Comparison of ENCODE assay signal across 38 mouse cellular contexts in genomic region chr8:94092848-94093247, GRCm38 (mm10). TPM values are rescaled to one million over a fixed set of nuclear protein-coding genes. Genes with fewer than 3 reads are reported as not detected.
"Had no signal": no experiment of that assay in that cellular context is flagged by ENCODE, and none has a peak within 500 bp of the region (broad histone marks: within the 10 kb centered on the region; RNA-seq: fewer than 3 reads in every experiment).

No protein-coding gene starts in this region.

- H3K27me3 ChIP-seq: embryonic facial prominence, embryonic 12.5 days; embryonic facial prominence, embryonic 13.5 days; embryonic facial prominence, embryonic 15.5 days; forebrain, embryonic 12.5 days; forebrain, embryonic 13.5 days; forebrain, embryonic 15.5 days had no signal

- DNase-seq: cerebellum, adult 8-10 months; cerebellum, adult 9-10 months; cerebellum, adult 9-11 months; cerebellum, postnatal 10 days; cerebellum, postnatal 14 days; cerebellum, postnatal 25 days; cerebellum, postnatal 36 days; embryo, embryonic 11 days; forebrain, postnatal 0 days; gastrocnemius, adult 2 months; gastrocnemius, postnatal 10 days; gastrocnemius, postnatal 14 days; gastrocnemius, postnatal 25 days; gastrocnemius, postnatal 36 days; heart, adult 11 months; heart, adult 18-20 months had no signal

- H3K4me3 ChIP-seq: embryonic facial prominence, embryonic 10.5 days; embryonic facial prominence, embryonic 12.5 days; embryonic facial prominence, embryonic 13.5 days; embryonic facial prominence, embryonic 15.5 days; erythroblast, embryonic 14.5 days; forebrain, embryonic 12.5 days; forebrain, embryonic 13.5 days; forebrain, embryonic 15.5 days; gastrocnemius, adult 2 months; heart, embryonic 10.5 days had no signal

- H3K4me1 ChIP-seq: embryonic facial prominence, embryonic 12.5 days had no signal

- H3K27ac ChIP-seq: embryonic facial prominence, embryonic 10.5 days; embryonic facial prominence, embryonic 12.5 days; embryonic facial prominence, embryonic 13.5 days; embryonic facial prominence, embryonic 15.5 days; forebrain, embryonic 12.5 days; forebrain, embryonic 13.5 days; forebrain, embryonic 15.5 days; gastrocnemius, adult 2 months; heart, embryonic 10.5 days had no signal

- H3K9me3 ChIP-seq: embryonic facial prominence, embryonic 10.5 days; embryonic facial prominence, embryonic 12.5 days; embryonic facial prominence, embryonic 13.5 days; embryonic facial prominence, embryonic 15.5 days; forebrain, embryonic 12.5 days; forebrain, embryonic 13.5 days; forebrain, embryonic 15.5 days; heart, embryonic 10.5 days had no signal

- H3K36me3 ChIP-seq: embryonic facial prominence, embryonic 12.5 days; embryonic facial prominence, embryonic 15.5 days; forebrain, embryonic 15.5 days; heart, embryonic 10.5 days had no signal

- H3K9ac ChIP-seq: embryonic facial prominence, embryonic 12.5 days; embryonic facial prominence, embryonic 13.5 days; embryonic facial prominence, embryonic 15.5 days; forebrain, embryonic 12.5 days; forebrain, embryonic 13.5 days; forebrain, embryonic 15.5 days; forebrain, postnatal 0 days had no signal

- H3K4me2 ChIP-seq: embryonic facial prominence, embryonic 12.5 days; embryonic facial prominence, embryonic 13.5 days; embryonic facial prominence, embryonic 15.5 days; forebrain, embryonic 12.5 days; forebrain, embryonic 13.5 days; forebrain, embryonic 15.5 days had no signal

- ATAC-seq: forebrain, embryonic 13.5 days; forebrain, embryonic 14.5 days; forebrain, embryonic 15.5 days; forebrain, embryonic 16.5 days; forebrain, postnatal 0 days had no signal

RNA-seq across cellular contexts. Expression of gene Mt4, which starts 44.1 kb away (rescaled TPM):
- total RNA-seq: common myeloid progenitor, adult 5-6 weeks; forebrain, postnatal 0 days; gastrocnemius, adult 18-20 months; gastrocnemius, adult 2 months; gastrocnemius, adult 8-10 months; gastrocnemius, postnatal 10 days; gastrocnemius, postnatal 14 days; gastrocnemius, postnatal 25 days; gastrocnemius, postnatal 36 days; gastrocnemius, postnatal 4 days; granulocyte monocyte progenitor cell, adult 5-6 weeks; heart, adult 18-20 months; heart, adult 8-10 months had no signal
- polyA plus RNA-seq: cortical plate, adult 2 months; embryonic facial prominence, embryonic 10.5 days; embryonic facial prominence, embryonic 11.5 days; embryonic facial prominence, embryonic 12.5 days; embryonic facial prominence, embryonic 13.5 days; erythroblast, embryonic 14.5 days; forebrain, embryonic 11.5 days; forebrain, embryonic 12.5 days; forebrain, embryonic 13.5 days; forebrain, embryonic 14.5 days; forebrain, embryonic 15.5 days; forebrain, embryonic 16.5 days; forebrain, postnatal 0 days; frontal cortex, adult 2 months; gonadal fat pad, adult 2 months; heart, embryonic 10.5 days had no signal

RNA-seq across cellular contexts. Expression of gene Mt3, which starts 59.6 kb away (rescaled TPM):
- total RNA-seq: common myeloid progenitor, adult 5-6 weeks; granulocyte monocyte progenitor cell, adult 5-6 weeks had no signal
- polyA plus RNA-seq: erythroblast, embryonic 14.5 days had no signal
